Mouse (Mus musculus) megakaryocyte, embryonic 14.5 days (primary cell): Measurements from ENCODE around the gene Fbxw4.

ENCODE experiments used
- FLI1 ChIP-seq: IDR thresholded peaks from 2 replicates; pipeline ENCODE4 v1.6.1; 2012; ENCODE audit warnings: low read length, inconsistent platforms, mixed read lengths
- GATA1 ChIP-seq: IDR thresholded peaks from 3 replicates; pipeline ENCODE4 v1.6.1; 2012; ENCODE audit warnings: mixed read lengths, low read length, inconsistent platforms, borderline replicate concordance

GRCm38 (mm10) chr19:45614928-45615327 lies 45.2 kb downstream of the Fbxw4 start:
- TF ChIP-seq GATA1: no peak
- TF ChIP-seq FLI1: no peak
